Mouse (Mus musculus) lung, adult 18-20 months (tissue): ENCODE results near the gene Gm10273.

Experiments used
- DNase-seq, 2 experiments: peaks; one replicate each; pipeline ENCODE4 v3.0.0; 2022; ENCODE audit warnings: mixed read lengths in 2 of 2

Gm10273 gene

GRCm38 (mm10) chr10:59403793-59404149 lies 8.3 kb downstream of the Gm10273 start:
- DNase-seq: no peak

DNA sequence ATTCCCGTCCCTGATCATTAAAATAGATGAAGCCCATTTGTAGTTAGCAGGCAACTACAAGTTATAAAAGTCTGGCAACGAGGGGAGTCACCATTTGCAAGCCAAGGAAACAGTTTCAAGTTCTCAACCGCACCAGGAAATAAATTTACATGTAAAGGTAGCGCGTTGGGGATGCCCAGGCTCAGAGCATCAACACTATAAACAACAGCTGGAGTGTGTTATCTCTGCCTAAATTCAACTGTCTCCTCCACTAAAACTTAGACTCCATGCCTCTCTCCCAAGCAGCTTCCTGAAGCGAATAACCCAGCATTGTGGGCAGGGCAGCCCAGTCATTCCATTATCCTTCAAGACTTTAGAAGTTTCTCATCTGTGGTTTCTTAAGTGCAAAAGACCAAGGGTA lies 13.1 kb downstream of the Gm10273 start:
- no peak for DNase-seq

GRCm38 (mm10) chr10:59410264-59410663 lies 14.8 kb downstream of the Gm10273 start:
- DNase-seq: no peak

GRCm38 (mm10) chr10:59413711-59414110 lies 18.3 kb downstream of the Gm10273 start:
- no peak for DNase-seq

DNA sequence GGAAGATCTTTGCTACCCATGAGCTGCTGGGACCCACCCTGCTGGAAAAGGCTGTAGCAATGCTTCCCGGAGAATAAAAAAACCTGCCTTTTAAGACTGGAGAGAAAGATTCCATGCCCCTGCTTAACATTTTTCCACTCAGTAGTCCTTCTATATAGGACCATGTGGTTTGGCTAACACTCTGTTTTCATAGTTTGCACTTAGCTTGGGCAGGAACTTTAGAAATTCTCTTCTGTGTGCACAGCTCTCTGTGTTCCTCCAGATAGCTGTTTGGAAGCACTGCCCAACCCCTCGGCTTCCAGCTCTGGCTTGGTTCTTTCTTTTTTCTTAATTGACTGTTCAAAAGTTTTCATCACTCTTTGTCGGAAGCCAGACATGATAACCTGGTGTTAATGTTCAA lies 21.2 kb downstream of the Gm10273 start:
- no peak for DNase-seq

DNA sequence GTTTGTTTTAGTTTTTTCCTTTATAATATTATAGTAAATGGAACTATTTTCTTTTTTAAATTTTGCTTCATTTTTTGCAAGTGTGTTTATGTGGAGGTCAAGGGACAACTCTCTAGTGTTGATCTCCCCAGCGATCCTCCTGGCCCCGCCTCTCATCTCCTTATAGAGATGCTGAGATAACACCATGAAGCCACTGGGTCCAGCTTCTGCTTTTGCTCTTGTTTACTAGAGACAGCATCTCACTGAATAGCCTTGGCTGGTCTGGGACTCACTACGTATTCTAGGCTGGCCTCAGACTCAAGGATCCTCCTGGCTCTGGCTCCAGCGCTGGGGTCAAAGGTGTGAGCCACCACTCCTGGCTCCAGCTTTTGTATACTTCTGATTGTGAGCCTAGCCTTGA lies 24.1 kb downstream of the Gm10273 start:
- no peak for DNase-seq

DNA sequence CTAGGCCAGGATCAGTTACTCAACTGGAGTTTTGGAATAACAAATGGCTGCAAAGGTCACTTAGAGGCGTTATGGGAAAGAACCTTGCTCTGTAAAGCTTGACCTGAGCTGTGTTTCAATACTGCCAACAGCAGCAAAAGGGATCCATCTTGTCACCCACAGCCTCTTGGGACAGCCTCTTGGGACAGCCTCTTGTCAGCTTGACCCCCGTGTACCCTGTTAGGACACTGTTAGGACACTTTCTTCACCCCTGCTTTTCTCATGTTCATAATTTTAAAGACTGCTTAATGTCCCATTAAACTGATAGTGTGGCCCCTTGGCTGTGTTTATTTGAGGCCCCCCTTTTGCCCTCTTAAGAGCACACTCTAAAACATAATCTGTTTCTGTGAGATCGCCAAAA lies 29.0 kb downstream of the Gm10273 start:
- DNase-seq: no peak

DNA sequence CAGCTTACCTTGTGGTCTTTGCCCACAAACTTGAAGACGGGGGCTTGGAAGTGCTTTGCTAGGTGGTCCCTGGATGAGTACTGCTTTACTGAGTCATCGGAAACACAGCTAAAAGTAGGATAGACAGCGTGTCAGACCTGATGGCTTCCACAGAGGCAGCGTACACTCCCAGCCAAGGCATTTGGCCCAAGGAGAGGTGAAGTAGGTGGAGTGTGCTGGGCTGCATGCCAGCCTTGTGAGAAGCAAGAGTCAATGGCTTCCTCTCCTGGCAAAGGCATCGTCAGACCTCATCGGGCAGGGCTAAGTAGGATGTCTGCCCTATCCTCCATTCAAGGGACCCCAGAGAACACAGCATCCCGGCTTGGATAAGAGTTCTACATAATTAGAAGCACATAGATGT lies 29.9 kb downstream of the Gm10273 start:
- DNase-seq: peak; percentile 87 to 90

GRCm38 (mm10) chr10:59426371-59426770 lies 30.9 kb downstream of the Gm10273 start:
- no peak for DNase-seq

DNA sequence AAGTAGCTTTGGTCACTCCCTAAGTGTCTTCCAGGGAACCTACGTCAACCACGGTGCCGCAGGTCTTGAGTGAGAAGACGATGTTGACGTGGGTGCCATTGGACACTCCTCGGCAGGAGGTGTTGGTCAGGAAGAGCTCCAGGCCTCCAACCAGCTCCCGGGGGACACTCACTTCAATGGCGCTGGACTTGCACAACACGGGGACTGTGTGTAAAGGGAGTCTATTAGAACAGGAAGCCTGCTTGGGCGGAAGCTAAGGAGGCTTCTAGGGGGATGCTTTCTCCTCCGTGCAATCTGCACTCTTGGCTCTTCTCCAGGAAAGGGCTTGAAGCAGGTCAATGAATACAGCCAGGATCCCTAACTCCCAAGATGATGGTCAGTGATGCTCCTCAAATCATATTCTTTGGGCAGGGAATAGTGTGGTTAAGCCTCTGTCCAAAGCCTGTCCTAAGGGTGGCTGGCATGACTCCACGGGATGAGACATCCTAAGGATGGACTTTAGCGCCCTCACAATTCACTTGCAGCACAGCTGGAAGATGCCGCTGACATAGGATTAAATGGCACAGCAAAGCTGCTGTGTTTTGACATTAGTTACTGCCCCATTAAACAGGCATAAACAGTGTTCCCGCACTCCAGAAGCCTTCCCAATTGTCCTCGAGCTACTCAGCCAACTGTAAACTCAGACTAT lies 34.2 kb downstream of the Gm10273 start:
- no peak for DNase-seq

- DNase-seq: no peak
Measured at GRCm38 (mm10) chr10:59430701-59431218, 35.3 kb downstream of the Gm10273 start.

GRCm38 (mm10) chr10:59435746-59436145 lies 40.3 kb downstream of the Gm10273 start:
- DNase-seq: no peak

- DNase-seq: no peak
Measured at GRCm38 (mm10) chr10:59438651-59439050, 43.2 kb downstream of the Gm10273 start.

DNA sequence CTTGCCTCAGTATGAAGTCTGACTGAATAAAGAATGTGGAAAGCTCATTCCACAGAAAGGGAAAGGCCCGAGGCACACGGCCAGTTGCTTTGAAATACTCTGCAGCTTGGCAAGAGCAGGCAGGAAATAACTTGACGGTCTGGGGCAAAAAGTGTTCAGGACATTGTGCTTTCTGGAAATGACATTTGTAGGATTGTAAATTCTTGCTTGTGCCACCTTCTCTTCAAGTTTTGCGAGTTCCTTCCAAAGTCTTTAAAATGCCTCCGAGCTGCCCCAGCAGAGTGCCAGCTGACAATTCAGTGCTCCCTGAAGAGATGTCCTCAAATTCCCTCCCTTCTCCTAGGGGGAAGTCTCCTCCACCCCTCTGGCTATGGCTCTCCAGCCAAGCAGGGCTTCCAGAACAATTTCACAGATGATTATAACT lies 44.1 kb downstream of the Gm10273 start:
- DNase-seq: peak; percentile 62 to 73

- DNase-seq: no peak
Measured at GRCm38 (mm10) chr10:59440177-59440576, 44.7 kb downstream of the Gm10273 start.

- no peak for DNase-seq
Measured at GRCm38 (mm10) chr10:59441735-59442134, 46.3 kb downstream of the Gm10273 start, which contains the start of gene Oit3. Gene Oit3, minus strand, starts transcription at chr10:59441778.

- DNase-seq: peak in 1 of 2 experiments; percentile 25
Measured at GRCm38 (mm10) chr10:59443212-59443611, 47.8 kb downstream of the Gm10273 start.

DNA sequence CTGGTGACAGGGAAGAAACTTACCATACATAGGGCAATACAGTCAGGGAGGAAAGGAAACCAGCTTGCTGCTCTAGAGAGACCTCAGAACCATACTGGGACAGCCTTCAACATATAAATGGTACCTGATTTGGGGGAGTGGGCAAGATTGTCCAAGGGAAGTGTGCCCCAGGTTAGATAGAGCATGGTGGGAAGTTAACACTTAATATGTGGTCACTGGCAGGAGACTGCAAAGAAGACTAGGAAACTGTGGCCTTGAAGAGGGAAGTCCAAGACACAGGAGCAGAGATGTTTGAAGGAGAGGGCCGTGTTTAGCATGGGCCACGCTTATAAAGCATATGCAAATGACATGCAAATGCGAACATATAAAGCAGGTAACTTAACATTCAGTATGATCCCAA lies 48.7 kb downstream of the Gm10273 start:
- DNase-seq: no peak

DNA sequence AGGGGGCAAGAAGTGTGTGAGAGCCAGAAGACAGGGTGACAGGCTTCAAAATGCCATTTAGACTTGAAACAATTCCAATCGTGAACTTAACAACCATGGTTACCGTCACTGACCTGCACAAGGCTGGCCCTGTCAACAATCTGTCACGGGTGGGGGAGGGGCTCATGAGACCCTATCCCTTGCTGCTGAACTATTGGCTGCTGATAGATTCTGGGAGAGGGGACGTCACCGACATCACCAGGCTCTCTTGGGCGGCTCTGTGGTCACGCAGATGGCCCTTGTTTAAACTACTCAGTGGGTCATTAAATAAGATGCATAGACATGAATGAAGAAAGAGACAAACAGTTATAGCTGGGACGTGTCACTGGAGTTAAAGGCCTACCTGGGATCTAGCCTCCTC lies 49.2 kb downstream of the Gm10273 start:
- DNase-seq: no peak
